Mouse (Mus musculus): ENCODE measurements around the gene Stx12.

Gene Stx12

GRCm38 (mm10) chr4:132864856-132865255, 19.5 kb downstream of the Stx12 start:
- no peak for DNase-seq (ENCODE audit: low read depth, low spot score)

DNA sequence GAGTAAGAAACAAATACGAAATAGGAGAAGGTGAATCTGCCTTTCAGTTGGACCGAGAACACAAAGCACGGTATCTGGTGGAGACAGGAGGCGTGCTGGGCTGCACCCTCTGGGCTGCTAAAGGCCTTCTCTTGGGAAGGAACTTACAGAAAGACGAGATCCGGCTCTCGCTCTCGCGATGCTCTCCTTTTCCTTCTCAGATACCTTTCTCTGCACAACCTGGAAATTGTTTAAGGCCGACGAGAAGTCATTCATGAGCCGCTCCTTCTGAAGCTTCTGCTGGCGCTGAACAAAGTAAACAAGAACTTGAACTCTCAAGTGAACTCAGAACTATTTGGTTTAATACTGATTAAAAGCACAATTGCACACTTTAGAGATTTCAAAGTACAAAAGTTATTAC, 21.3 kb downstream of the Stx12 start:
- peak; percentile 45 for DNase-seq (ENCODE audit: low read depth, low spot score)

- DNase-seq (ENCODE audit: low read depth, low spot score) = no peak
These were observed 23.4 kb downstream of the Stx12 start for GRCm38 (mm10) chr4:132860880-132861279.

GRCm38 (mm10) chr4:132843705-132844071, 40.6 kb downstream of the Stx12 start:
- DNase-seq (ENCODE audit: low read depth, low spot score) = no peak

DNA sequence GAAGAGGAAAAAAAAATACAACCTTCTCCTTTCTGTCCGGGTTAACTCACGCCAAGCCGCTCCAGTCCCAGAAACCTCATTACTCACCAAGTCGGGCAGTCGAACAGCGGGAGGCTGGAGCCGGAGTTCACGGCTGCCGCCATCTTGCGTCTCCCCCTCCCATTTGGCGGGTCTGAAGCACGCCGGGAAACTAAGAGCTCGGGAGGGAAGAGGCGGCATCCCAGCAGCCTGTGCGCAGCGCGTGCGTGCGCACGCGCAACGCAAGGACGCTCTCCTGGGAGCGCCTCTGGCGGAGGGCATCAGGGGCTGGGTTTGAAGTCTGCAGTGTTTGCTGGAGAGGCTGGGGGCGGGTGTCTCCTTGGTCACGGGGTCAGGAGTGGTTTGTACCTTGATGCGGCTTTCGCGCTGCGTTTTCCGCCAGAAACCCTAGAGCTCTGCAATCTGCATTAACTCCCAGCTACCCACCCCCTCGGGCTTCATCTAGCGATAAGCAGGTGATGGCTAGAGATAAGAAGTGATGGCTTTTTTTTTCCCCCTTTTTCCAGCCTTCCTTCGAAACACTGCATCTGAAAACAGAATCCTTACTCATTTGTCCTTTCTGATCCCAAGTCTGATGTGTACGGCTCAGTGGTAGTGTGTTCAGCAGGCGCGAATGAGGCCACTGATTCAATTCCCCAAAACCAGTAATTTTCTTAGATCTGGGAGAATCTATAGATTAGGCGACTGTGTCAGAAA, 41.2 kb downstream of the Stx12 start, which contains the start of gene Ppp1r8:
Gene Ppp1r8 (minus strand): TSS at position 200 of the 735 bp plus-strand sequence.
- peak; percentile 98 for DNase-seq (ENCODE audit: low read depth, low spot score)

GRCm38 (mm10) chr4:132842281-132842906, 41.9 kb downstream of the Stx12 start:
- peak; percentile 51 for DNase-seq (ENCODE audit: low read depth, low spot score)

GRCm38 (mm10) chr4:132841493-132841892, 42.8 kb downstream of the Stx12 start:
- no peak for DNase-seq (ENCODE audit: low read depth, low spot score)

DNA sequence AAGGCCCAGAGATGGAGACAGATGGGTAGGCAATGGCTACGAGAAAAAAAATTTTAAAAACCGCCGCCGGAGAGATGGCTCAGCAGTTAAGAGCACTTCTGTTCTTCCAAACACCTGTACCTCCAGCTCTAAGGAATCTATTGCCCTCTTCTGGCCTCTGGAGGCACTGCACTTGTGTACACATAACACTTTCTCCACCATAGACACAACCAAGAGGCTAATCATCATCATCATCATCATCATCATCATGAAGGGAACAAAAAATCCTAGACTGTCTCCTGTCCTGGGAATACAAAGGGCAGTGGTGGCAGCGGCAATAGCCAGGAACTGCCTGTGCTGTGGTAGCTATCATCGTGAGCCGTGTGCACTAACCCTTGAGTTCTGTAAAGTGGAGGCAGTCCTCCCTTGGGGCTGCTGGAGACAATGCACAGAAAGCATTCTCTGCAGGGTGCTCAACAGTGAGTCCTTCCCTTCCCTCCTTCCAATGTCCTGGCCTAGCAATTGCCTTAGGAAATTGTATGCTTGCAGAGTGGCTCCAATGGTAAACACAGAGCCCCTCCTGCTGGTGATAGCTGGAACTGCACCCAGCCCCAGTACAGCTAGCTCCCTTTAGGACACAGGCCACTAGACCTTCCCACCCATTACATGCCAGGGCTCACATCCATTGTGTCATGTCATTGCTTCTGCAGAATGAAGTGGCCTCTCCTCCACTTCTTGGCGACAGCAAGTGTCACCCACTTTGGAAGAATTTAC, 60.5 kb downstream of the Stx12 start:
- peak; percentile 91 for DNase-seq (ENCODE audit: low read depth, low spot score)

DNA sequence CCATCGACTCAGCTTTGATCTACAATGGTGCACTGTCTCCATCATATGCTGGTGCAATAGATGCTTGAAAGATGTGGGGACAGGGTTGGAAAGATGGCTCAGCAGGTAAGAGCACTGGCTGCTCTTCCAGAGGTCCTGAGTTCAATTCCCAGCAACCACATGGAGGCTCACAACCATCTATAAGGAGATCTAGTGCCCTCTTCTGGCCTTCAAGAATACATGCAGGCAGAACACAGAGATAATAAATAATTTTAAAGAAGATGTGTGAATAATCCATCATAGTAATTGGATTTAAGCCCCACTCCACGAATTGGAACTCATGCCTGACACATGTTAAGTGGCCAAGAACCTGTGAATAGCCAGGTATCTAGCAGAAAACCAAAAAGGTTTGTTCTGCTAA, 65.9 kb downstream of the Stx12 start:
- no peak for DNase-seq (ENCODE audit: low read depth, low spot score)

DNA sequence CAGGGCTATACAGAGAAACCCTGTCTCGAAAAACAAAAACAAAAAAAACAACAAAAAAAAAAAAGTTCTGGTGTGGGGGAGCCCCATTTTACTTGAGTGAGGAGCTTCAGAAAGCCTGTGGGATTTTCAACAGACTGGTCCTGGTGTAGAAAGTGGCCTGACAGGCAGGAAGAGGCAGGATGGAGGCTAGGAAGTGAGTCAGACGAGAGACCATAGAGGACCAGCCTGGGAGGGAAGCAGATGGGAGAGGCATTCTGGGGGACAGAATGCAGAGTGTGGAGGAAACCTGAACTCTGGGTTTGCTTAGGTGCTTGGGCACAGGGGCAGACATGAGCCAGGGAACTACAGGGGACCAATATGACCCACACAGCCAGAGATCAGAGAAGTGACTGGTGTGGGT, 67.5 kb downstream of the Stx12 start:
- DNase-seq (ENCODE audit: low read depth, low spot score) = no peak

GRCm38 (mm10) chr4:132816404-132816803, 67.9 kb downstream of the Stx12 start:
- no peak for DNase-seq (ENCODE audit: low read depth, low spot score)

GRCm38 (mm10) chr4:132809621-132810020, 74.7 kb downstream of the Stx12 start:
- DNase-seq (ENCODE audit: low read depth, low spot score) = no peak

DNA sequence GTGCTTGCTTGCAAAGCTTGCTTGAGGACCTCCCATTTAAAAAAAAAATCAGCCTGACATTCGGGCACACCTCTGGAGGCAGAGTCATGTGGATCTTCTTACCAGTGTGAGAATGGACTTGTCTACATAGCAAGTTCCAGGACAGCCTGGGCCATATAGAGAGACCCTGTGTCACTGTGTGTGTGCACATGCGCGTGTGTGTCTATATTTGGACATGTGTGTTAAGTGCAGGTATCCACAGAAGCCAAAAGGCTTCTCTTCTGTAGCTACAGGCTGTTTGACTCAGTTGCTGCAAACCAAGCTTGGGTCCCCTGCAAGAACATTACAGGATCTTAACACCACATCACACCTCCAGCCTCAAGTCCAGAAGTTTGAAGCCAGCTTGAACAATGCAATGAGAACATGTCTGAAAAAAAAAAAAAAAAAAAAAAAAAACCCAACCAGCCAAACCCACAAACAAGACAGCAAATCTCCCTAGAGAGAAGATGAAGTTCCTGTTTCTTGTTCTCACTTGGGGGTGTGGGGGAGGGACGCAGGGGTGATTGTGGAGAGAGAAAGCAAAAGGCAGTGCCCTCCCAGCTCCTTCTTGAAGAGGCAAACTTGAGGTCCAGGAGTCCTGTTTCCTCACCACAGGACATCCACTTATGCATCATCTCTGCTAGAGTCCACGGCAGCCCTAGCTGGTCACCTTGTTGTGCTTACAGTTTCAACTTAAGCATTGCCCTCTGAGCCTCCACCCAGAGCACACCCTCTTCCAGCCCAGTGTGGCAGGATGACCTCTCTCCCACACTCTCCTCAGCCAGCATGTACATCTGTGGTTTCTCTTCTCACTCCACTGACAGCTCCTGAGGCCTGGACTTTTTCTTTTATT, 76.3 kb downstream of the Stx12 start:
- no peak for DNase-seq (ENCODE audit: low read depth, low spot score)

DNA sequence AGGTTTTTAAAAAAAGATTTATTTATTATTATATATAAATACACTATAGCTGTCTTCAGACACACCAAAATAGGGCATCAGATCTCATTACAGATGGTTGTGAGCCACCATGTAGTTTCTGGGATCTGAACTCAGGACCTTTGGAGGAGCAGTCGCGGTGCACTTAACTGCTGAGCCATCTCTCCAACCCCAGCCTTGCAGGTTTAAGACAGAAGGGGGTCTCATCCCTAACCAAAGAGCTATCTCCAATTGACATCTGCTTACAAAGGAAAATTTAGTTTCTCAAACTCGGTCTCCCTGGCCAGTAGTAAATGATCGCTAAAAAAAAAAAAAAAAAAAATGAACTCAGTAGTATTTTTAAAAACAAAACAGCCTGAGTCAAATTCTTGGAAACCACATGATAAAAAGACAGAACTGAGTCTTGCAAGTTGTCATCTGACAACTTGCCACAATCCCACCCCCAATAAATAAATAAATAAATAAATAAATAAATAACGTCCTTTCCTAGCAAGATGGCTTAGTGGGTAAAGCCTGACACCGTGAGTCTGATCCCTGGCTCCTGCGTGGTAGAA, 77.6 kb downstream of the Stx12 start:
- no peak for DNase-seq (ENCODE audit: low read depth, low spot score)

- DNase-seq (ENCODE audit: low read depth, low spot score) = no peak
These were observed 78.6 kb downstream of the Stx12 start for GRCm38 (mm10) chr4:132805599-132806197.

- DNase-seq (ENCODE audit: low read depth, low spot score) = no peak
These were observed 79.2 kb downstream of the Stx12 start for GRCm38 (mm10) chr4:132805146-132805545.

DNA sequence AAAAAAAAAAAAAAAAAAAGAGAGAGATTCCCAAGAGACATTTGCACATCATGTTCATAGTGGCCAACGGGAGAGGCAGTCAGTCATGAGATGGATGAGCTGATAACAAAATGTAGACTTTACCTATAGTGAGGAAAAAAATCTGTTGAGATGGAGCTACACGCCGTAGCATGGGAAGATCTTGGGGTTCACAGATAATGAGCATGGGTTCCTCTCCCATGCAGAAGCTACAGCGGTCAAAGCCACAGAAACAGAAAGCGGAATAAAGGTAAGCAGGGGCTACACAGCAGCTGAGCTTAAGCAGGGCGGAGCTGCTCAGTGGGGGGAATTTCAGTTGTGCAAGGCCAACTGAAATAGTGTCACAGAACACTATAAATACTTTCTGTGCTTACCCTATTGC, 80.0 kb downstream of the Stx12 start:
- no peak for DNase-seq (ENCODE audit: low read depth, low spot score)

- no peak for DNase-seq (ENCODE audit: low read depth, low spot score)
These were observed 80.4 kb downstream of the Stx12 start for GRCm38 (mm10) chr4:132803876-132804275.

Data from R1 (cell line).